Mouse (Mus musculus): Measurements from ENCODE around the gene Mgll.

DNA sequence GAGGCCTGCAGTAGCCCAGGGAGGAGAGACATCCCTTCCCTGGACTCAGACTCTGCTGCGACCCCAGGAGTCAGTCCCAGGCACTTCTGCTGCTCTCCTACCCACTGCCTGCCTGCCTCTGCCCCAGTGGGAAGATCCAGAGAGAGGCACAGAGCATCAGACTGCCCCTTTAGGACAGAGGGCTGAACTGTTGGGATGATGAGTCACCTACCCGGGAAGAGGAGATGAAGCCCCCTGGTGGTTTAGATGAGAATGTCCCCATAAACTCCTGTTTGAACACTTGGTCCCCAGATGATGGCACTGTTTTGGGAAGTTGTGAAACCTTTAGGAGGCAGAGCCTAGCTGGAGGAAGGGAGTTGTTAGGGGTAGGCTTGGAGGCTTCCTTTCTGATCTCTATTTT is 136.7 kb downstream of the Mgll start:
- no peak for TF ChIP-seq POLR2A (IDR thresholded peaks at IDR 0.05; ENCODE audit: extremely low read depth, insufficient read depth, low read length)
- TF ChIP-seq CTCF (IDR thresholded peaks at IDR 0.05; ENCODE audit: low read depth, low read length): peak; percentile 31; the same call in 1 of the 2 replicates
